Mouse (Mus musculus): ENCODE results near the gene Rnf135. TPM values are rescaled to one million over a fixed set of nuclear protein-coding genes. Genes with fewer than 3 reads are reported as not detected.

Gene Rnf135
- polyA plus RNA-seq (2012), result 3.9 and 4.9 TPM in 2 replicates

DNA sequence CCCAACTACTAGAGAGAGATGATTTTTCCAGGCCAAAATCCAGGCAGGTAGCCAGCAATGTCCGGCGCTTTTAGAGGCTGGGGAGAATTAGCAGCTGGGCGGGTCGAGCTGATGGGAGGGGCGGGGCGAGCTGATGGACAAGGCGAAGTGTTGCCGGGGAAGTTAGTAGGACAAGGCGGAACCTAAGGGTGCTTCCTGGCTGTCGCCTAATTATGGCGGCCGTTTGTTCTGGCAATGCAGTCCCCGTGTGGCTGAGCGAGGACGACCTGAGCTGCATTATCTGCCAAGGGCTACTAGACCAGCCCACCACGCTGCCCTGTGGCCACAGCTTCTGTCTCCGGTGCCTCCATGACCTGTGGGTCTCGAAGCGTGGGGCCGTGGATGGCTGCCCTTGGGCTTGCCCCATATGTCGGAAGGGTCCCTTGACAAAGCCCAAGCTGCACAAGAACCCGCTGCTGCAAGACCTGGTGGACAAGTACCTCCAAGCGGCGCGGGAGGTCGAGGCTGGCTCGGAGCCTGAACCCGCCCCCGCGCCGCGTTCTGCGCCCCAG is at the start of gene Rnf135:
Gene Rnf135 (plus strand): TSS at position 147 of the 551 bp plus-strand sequence.

DNA sequence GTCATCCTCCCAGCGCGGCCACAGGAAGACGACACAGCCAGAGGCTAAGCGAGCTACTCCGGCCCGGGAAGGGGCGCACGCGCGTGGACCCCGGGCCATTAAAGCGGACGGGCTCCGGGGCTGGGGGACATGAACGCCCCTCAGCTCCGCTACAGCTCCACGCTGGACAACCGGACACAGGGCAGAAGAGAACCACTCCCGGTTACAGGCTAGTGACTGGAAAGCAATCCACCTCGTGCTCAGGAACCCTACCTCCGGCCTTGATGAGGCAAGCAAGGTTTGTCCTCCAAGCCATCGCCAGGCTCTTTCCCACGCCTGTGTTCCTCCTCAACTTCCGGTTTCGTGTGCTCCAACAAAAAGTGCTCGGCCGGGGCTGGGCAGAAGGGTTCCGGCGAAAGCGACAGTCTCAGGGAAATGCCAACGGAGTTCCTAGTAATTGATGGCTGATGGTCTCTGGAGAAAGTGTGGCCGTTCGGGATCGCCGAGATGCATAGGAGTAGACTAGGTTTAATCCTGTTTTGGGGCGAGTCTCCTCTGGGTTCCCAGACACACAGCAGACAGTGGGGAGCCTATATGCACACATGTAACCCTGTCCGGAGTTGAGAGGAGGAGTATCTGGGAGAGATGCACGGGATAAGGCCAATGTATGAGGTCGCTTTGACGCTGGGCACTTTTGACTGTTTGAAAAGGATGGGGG is 41.7 kb upstream of the Rnf135 start, which contains the start of gene Tefm:
Gene Tefm (minus strand): TSS at position 351 of the 697 bp plus-strand sequence.

DNA sequence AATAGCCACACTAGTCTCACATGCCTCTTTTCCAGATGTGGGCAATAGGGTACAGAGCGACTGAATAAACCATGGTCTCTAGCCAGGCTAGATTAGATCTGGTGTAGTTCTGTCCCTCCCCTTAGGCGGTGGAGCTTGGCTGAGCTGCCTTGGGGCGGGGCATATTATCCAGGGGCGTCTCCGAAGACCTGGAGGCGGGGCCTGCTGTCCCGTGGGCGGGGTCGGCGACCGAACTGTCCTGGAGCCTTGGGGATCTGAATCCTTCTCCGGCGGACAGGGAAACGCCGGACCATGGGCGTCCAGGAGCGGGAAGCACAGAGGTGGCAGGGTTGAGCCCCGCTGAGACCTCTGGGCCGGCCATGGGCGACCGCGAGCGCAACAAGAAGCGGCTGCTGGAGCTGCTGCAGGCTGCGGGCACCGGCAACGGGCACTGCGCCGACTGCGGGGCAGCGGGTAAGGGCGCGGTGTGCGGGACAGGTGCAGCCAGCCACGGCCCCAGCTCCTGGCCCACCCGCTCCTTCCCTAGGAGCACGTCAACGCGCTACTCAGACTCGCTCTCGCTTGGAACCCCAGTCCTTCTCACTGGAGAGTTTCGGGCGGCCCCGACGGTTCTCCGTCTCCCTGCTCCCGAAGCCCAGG is 29.7 kb upstream of the Rnf135 start, which contains the start of gene Adap2:
Gene Adap2 (plus strand): TSS at position 249 of the 639 bp plus-strand sequence.

DNA sequence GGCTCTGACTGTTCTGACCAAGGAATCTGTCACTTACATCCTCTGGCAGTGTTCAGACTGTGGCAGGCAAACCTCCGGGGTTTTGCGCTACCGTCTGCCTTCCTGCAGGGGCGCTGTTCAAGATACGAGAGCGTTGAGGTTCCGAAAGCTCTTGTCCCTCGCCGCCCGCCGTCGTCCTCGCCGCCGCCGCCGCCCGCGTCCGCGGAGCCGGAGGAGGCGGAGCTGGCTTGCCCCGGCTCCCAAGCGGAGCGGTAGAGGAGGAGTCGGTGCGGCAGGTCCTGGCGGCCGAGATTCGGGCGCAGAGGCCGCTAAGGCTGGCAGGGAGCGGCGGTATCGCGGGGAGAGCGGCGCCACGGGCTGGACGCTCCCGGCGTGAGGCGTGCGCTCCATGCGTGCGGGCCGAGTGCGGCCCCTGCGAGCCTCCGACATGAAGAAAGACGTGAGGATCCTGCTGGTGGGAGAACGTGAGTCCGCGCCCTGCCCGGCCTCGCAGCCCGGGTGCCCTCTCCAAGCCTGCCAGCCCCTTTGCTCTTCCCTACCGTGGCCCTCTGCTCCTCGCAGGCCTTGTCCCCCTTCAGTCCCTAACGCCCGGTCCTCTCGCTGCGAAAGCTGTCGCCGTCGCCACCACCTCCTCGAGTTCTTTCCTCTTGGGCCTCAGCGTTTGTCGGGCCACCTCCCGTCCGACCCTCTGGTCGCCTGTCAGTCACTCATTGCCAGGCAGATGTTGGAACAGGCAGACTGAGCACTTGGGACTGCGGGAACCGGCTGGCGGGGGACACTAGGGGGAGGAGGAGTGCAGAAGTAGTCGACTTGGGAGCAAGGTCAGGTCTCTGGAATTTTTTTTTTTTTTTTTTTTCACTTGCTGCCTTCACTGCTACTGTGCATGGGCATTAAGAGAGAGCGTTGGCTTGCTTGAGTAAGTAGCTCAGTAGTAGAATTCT is 25.5 kb downstream of the Rnf135 start, which contains the start of gene Rhot1:
Gene Rhot1 (plus strand): TSS at position 160 of the 941 bp plus-strand sequence.

Other genes starting within 250 kb of the Rnf135 start
- 3.8 and 4.0 TPM in 2 replicates for gene Utp6, start 221.5 kb upstream of the Rnf135 start, polyA plus RNA-seq (2012)
- gene Suz12, start 190.7 kb upstream of the Rnf135 start, polyA plus RNA-seq (2012), result 17.5 and 23.9 TPM in 2 replicates
- gene Crlf3, start 102.9 kb upstream of the Rnf135 start, polyA plus RNA-seq (2012), result 23.8 and 29.3 TPM in 2 replicates
- 2.6 and 3.1 TPM in 2 replicates for gene Atad5, start 94.5 kb upstream of the Rnf135 start, polyA plus RNA-seq (2012)
- 0.31 and 0.43 TPM in 2 replicates for gene Tefm, start 41.7 kb upstream of the Rnf135 start, polyA plus RNA-seq (2012)
- gene Adap2, start 29.7 kb upstream of the Rnf135 start, polyA plus RNA-seq (2012), result 0.47 and 0.50 TPM in 2 replicates
- 5.0 and 7.3 TPM in 2 replicates for gene Rhot1, start 25.2 kb downstream of the Rnf135 start, polyA plus RNA-seq (2012)
- gene Rhbdl3, start 117.1 kb downstream of the Rnf135 start, polyA plus RNA-seq (2012), result 0.64 and 0.87 TPM in 2 replicates
- 2.2 and 3.8 TPM in 2 replicates for gene 5730455P16Rik, start 194.2 kb downstream of the Rnf135 start, polyA plus RNA-seq (2012)
- gene Zfp207, start 199.4 kb downstream of the Rnf135 start, polyA plus RNA-seq (2012), result 30.3 and 31.4 TPM in 2 replicates
- 41.5 and 44.8 TPM in 2 replicates for gene Psmd11, start 244.8 kb downstream of the Rnf135 start, polyA plus RNA-seq (2012)